Mouse (Mus musculus): ENCODE data around the gene Aacs.
A peak's percentile ranks its signal among the peaks of the same experiment; 100 is the strongest.
"Not testable (repeated sequence)": the region's sequence is repeated elsewhere in the genome, so short reads cannot be mapped to it uniquely, and the experiment has no call there.

Gene Aacs

GRCm38 (mm10) chr5:125465701-125466106, 9.9 kb upstream of the Aacs start:
- DNase-seq (ENCODE audit: low spot score): peak; percentile 97

- no peak for DNase-seq (ENCODE audit: low spot score)
Observed at GRCm38 (mm10) chr5:125466483-125466882, 9.1 kb upstream of the Aacs start.

- no peak for DNase-seq (ENCODE audit: low spot score)
Observed at GRCm38 (mm10) chr5:125467261-125467660, 8.4 kb upstream of the Aacs start.

DNA sequence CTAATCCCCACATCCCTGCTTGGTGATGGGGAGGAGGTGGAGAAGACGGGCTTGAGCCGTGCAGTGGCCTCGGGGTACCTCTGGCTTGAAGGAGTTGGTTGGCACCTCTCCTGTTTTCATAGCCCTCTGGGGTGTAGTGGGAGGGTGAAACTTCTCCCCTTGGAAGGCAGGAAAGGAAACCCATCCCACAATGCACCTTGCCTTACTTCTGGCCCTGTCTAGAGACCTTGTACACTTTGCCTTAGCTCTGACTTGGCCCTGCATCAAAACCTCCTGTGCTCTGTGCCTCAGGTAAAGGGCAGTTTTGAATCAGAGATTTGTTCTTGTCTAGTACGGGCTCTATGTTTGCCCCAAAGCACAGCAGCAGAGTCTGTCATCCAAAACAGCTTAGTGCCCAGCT, 4.9 kb upstream of the Aacs start:
- DNase-seq (ENCODE audit: low spot score): no peak

DNA sequence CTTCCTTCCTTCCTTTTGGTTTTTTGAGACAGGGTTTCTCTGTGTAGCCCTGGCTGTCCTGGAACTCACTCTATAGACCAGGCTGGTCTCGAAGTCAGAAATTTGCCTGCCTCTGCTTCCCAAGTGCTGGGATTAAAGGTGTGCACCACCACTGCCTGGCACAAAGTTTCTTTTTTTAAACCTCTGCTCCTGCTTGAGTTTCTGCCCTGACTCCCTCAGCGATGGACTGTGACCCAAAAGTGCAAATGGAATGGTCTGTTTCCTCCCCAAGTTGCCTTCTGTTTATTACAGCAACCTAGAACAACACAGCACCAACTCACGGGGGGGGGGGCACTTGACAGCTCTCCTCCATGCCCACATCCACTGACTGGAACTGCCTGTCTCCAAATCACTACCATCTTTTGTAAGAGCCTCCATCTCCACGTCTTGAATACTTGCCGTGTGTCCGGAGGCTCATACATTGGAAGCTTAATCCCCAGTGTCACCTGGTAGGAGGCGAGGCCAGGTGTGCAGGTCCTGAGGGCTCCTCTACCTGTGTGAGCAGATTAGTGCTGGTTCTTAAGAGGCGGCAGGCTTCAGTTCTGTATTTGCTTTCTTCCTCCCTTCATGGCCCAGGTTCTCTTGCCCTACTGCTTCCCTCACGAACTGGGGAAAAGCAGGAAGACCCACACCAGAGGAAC, 2.7 kb upstream of the Aacs start:
- DNase-seq (ENCODE audit: low spot score): no peak

DNA sequence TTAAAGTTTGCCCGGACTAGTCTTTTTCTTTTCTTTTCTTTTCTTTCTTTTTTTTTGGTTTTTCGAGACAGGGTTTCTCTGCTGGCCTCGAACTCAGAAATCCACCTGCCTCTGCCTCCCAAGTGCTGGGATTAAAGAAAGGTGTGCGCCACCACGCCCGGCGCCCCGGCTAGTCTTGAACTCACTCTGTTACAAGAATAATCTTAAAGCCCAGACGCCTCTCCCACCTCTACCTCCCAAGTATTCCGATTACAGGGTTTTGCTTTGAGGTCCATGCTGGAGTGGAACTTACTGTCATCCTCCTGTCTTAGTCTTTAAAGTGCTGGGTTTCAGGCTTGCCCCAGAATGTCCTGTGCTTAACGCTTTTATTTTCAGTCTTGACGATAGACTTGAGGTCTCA, 584 bp upstream of the Aacs start:
- DNase-seq (ENCODE audit: low spot score): no peak

GRCm38 (mm10) chr5:125476286-125476625, 642 bp downstream of the Aacs start:
- DNase-seq (ENCODE audit: low spot score): no peak

- DNase-seq (ENCODE audit: low spot score): no peak
Observed at GRCm38 (mm10) chr5:125476799-125477198, 1.2 kb downstream of the Aacs start.

DNA sequence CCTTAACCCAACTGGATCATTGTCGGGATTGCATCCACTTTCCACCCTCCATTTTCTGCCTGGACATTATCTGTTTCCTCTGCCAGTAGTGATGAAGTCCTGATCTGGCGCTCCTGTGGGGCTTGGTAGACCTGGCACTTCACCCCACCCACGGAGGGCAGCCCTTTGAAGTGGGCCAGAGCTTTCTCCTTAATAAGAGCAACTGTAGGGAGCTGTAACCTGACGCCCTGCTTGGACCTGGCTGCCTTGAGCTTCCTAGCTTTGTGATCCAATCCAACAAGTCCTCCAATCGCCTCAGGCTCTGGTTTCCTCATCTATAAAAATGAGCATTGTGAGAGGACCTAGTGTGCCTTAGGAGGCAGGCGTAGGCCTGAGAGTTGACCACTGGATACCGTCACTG, 1.9 kb downstream of the Aacs start:
- no peak for DNase-seq (ENCODE audit: low spot score)

DNA sequence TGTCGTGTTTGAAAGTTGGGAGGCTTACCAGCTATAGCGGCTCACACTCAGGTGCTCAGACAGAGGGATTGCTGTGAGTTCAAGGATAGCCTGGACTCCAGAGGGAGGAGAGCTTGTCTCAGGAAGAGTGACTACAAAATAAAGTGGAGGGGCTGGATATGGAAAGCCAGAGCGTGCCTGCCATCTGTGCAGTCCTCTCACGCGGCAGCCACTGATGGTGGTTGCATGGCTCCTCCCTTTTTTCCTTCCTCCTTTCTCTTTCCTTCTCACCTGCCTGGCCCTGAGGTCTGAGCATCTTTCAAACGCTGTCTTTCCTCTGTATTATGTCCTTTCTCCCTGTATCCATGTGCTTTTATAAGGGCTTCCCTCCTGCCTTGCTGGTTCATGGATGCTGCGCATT, 2.4 kb downstream of the Aacs start:
- DNase-seq (ENCODE audit: low spot score): no peak

GRCm38 (mm10) chr5:125479376-125479775, 3.8 kb downstream of the Aacs start:
- DNase-seq (ENCODE audit: low spot score): no peak

- DNase-seq (ENCODE audit: low spot score): no peak
Observed at GRCm38 (mm10) chr5:125480434-125481231, 5.0 kb downstream of the Aacs start.

DNA sequence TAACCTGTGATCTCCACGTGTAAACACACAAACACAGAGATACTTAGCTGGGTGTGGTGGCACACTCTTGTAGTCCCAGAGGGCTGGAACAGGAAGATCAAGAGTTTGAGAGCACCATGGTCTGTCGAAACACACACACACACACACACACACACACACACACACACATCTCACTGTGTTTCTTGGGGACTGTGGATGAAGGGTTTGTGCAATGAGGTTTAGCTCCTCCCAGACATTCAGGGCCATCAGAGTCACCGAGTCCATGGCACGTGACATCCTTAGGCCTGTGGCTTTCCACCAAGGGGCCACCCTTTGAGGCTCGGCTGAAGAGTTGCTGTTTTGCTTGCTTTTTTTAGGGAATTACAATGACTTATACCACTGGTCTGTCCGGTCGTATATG, 6.9 kb downstream of the Aacs start:
- no peak for DNase-seq (ENCODE audit: low spot score)

- DNase-seq (ENCODE audit: low spot score): no peak
Observed at GRCm38 (mm10) chr5:125483712-125484611, 8.3 kb downstream of the Aacs start.

- no peak for DNase-seq (ENCODE audit: low spot score)
Observed at GRCm38 (mm10) chr5:125485031-125485778, 9.6 kb downstream of the Aacs start.

GRCm38 (mm10) chr5:125486088-125486487, 10.5 kb downstream of the Aacs start:
- no peak for DNase-seq (ENCODE audit: low spot score)

- no peak for DNase-seq (ENCODE audit: low spot score)
Observed at GRCm38 (mm10) chr5:125487375-125488115, 11.9 kb downstream of the Aacs start.

GRCm38 (mm10) chr5:125488116-125488455, 12.5 kb downstream of the Aacs start:
- DNase-seq (ENCODE audit: low spot score): no peak

GRCm38 (mm10) chr5:125488953-125489352, 13.3 kb downstream of the Aacs start:
- DNase-seq (ENCODE audit: low spot score): not testable (repeated sequence)

DNA sequence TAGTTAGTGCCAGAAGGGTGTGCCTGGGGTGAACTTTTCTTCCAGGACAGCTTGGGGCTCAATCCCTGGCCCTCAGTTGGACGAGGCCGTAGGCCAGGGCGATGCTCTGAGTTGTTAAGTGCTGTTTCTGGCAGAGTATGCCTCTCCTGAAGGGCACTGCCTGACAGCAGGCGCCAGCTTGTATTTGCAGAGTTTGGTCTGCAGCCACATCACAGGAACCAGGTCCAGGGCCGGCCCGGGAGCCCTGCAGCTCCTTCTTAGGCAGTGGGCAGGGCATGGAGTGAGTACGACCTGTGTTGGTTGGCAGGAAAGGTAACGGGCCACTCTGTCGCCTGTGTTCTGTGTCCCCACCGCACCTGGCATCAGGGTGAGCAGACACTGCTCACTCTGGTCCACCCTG, 15.5 kb downstream of the Aacs start:
- no peak for DNase-seq (ENCODE audit: low spot score)

DNA sequence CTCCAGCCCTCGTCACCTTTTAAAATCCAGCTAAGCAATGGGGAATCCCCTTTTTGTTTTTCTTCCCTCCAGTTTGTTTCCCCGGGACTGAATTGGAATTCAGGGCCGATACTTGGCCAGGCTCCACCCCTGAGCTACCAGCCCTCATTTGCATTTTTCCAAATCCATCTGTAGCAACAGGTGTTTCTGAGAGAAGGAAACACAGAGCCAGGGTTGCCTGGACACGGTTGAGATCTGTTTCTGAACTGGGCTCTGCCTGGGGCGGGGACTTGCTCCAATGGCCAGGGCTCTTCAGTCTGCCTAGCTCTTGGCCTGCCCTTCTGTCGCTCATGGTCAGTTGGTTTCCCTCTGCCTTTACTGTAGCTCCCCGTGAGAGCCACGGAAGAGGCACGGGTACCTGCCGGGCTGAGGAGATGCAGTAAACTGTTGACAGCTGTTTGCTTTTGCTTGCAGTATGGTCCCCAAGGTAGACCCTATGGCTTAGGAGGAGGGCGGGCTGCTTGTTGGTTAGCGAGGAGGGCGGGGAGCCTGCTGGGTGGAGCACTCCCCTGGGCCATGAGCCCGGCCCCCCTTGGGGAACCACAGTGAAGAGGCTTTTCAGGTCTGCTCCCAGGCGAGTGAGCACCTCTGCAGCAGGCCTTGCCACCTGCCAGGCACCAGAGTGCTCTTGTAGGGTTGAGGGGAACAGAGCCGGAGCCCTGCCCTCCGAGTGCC, 16.9 kb downstream of the Aacs start:
- DNase-seq (ENCODE audit: low spot score): no peak

Measured in layer of hippocampus, adult 9-10 months (tissue).